Mouse (Mus musculus): ENCODE data around the gene Adcy4.

Gene Adcy4

GRCm38 (mm10) chr14:55758363-55758784 lies 25.5 kb downstream of the Adcy4 start, which contains the start of gene Cideb:
Gene Cideb, minus strand, starts transcription at chr14:55758458.
- DNase-seq (ENCODE audit: low read depth, low spot score): peak; percentile 60

- DNase-seq (ENCODE audit: low read depth, low spot score): no peak
Measured at GRCm38 (mm10) chr14:55757566-55757965, 26.3 kb downstream of the Adcy4 start.

GRCm38 (mm10) chr14:55747051-55747847 lies 36.6 kb downstream of the Adcy4 start:
- no peak for DNase-seq (ENCODE audit: low read depth, low spot score)

GRCm38 (mm10) chr14:55745861-55746237 lies 38.0 kb downstream of the Adcy4 start:
- DNase-seq (ENCODE audit: low read depth, low spot score): no peak

DNA sequence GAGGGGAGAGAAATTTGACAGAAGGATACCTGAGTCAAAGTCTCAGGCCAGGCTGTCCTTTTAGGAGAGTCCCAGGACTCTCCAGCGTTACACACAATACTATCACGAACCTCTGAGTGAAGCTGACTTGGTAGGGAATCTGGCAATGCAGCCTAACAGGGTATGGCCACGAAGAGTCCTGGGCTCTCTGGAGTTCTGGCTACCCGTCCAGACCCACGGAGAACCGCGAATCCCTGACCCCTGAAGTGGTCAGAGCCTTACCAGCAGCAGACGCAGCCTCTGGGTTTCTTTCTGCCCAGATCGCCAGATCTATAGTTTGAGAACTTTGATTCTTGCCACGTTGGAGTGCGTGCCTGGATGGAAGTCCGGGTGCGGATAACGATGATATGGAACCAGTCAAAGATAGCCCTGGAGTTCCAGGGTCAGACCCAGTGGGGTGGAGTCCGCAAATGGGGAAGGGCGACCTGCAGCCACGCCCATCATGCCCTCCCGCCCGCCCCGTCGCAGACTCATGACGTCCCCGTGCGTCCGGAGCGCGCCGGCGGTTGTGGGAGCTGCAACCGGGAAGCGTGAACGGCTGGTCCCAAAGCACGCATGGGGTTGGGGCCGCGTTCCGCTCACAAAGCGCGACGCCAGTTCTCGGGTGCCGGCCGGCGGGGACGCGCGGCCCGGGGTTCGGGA lies 38.6 kb downstream of the Adcy4 start, which contains the start of the genes Dhrs1 and Nop9:
Dhrs1 (minus strand) TSS at position 511 of the 681 bp plus-strand sequence.
Nop9 (plus strand) TSS at position 514 of the 681 bp plus-strand sequence.
- peak; percentile 92 for DNase-seq (ENCODE audit: low read depth, low spot score)

GRCm38 (mm10) chr14:55743711-55744110 lies 40.2 kb downstream of the Adcy4 start:
- peak; percentile 94 for DNase-seq (ENCODE audit: low read depth, low spot score)

GRCm38 (mm10) chr14:55737086-55737687 lies 46.7 kb downstream of the Adcy4 start:
- DNase-seq (ENCODE audit: low read depth, low spot score): no peak

DNA sequence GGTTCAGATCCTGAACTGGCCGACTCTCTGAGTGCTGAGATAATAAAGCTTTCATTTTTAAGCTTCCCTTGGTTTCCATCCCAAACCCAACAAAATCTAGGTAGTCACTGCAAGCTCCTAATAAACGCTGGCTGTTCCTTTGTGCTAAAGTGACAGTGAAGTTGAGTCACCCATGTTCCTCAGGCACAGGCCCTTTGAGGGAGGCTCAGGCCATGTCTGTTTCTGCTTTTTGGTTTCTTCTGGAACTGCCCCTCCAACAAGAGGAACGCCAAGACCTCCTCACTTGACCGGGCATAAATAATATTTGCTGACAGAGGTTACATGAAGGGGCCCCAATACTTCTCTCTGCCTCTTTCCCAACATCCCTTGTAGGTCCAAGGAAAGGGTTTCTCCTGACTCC lies 48.1 kb downstream of the Adcy4 start:
- no peak for DNase-seq (ENCODE audit: low read depth, low spot score)

GRCm38 (mm10) chr14:55735334-55735733 lies 48.6 kb downstream of the Adcy4 start:
- DNase-seq (ENCODE audit: low read depth, low spot score): no peak

DNA sequence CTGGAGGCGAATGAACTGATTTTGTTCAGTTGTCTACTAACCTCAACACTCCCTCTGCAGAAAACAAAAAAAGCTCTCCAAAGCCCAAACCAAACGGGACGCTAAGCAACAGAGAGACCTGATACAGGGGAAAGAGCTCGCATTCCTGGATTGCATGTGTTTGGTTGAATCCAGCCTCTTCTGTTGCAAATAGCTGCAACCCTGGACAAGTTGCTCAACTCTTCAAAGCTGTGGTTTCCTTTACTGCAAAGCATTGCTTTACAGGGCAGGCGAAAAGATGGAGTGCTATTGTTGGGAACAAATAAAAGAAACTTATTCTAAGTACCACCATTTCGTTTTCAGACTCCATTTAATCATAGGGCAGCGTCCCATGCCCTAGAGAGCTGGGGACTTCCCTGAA lies 49.0 kb downstream of the Adcy4 start:
- DNase-seq (ENCODE audit: low read depth, low spot score): no peak

GRCm38 (mm10) chr14:55733889-55734288 lies 50.0 kb downstream of the Adcy4 start:
- DNase-seq (ENCODE audit: low read depth, low spot score): no peak

- no peak for DNase-seq (ENCODE audit: low read depth, low spot score)
Measured at GRCm38 (mm10) chr14:55730531-55731032, 53.3 kb downstream of the Adcy4 start.

GRCm38 (mm10) chr14:55730116-55730515 lies 53.8 kb downstream of the Adcy4 start:
- DNase-seq (ENCODE audit: low read depth, low spot score): no peak

- no peak for DNase-seq (ENCODE audit: low read depth, low spot score)
Measured at GRCm38 (mm10) chr14:55727889-55728685, 55.8 kb downstream of the Adcy4 start.

DNA sequence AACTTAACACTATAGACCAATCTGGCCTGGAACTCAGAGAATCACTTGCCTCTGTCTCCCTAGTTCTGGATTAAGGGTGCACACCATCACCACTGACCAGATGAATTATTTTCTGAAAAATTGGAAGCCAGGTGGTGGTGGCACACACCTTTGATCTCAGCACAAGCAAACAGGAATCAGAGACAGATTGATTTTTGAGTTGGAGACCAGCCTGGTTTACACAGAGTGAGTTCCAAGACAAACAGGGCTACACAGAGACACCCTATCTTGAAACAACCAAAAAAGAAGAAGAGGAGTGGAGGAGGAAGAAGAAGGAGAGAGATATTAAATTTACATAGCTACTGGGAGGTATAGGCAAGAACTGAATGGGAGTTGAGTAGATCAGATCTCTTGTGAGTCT lies 57.6 kb downstream of the Adcy4 start:
- DNase-seq (ENCODE audit: low read depth, low spot score): no peak

GRCm38 (mm10) chr14:55724411-55724871 lies 59.5 kb downstream of the Adcy4 start:
- peak; percentile 92 for DNase-seq (ENCODE audit: low read depth, low spot score)

DNA sequence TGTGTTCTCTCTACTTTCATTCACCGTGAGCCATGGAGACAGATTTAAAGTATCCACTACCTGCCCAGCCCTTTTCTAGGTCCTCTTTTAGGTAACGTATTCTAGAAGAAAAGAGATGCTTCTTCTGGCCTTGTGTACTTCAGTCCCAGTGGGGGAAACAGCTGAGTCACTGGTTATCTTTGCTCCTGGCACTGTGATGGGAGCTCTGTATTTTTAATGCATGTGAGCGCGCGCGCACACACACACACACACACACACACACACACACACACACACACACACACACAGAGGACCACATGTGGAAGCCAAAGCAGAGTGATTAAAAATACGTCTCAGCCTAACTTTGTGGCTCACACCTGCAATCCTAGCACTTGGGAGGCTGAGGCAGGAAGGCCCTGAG lies 60.5 kb downstream of the Adcy4 start:
- DNase-seq (ENCODE audit: low read depth, low spot score): no peak

GRCm38 (mm10) chr14:55722438-55722945 lies 61.4 kb downstream of the Adcy4 start:
- DNase-seq (ENCODE audit: low read depth, low spot score): no peak

GRCm38 (mm10) chr14:55721700-55722437 lies 62.0 kb downstream of the Adcy4 start, which contains the start of gene Rabggta:
Gene Rabggta, minus strand, starts transcription at chr14:55722263.
- peak; percentile 99 for DNase-seq (ENCODE audit: low read depth, low spot score)

- no peak for DNase-seq (ENCODE audit: low read depth, low spot score)
Measured at GRCm38 (mm10) chr14:55721076-55721475, 62.8 kb downstream of the Adcy4 start.
